Mouse (Mus musculus) MEL (cell line): ENCODE results near the gene Cdk2ap2. TPM values are rescaled to one million over a fixed set of nuclear protein-coding genes. Genes with fewer than 3 reads are reported as not detected.
"Not testable (repeated sequence)": the region's sequence is repeated elsewhere in the genome, so short reads cannot be mapped to it uniquely, and the experiment has no call there.

Experiments
- DNase-seq: peaks from one replicate; pipeline ENCODE4 v3.0.0; 2011; ENCODE audit warnings: low read depth, low spot score
- H3K27ac ChIP-seq: 2 replicates; pipeline ENCODE4 v1.5.1; 2012; ENCODE audit warnings: low read depth, mild to moderate bottlenecking, control low read depth, low read length, moderate library complexity; ENCODE audit not compliant: control insufficient read depth
- H3K27me3 ChIP-seq, 2 experiments: fragments of 150-350 bp in 1 of 2; sonication (generic) in 1 of 2; 2 replicates each; pipeline ENCODE4 v1.6.1; 2012; ENCODE audit warnings: low read length in 2 of 2, mild to moderate bottlenecking in 2 of 2, improper control_type of control experiment in 1 of 2, moderate library complexity in 1 of 2; ENCODE audit not compliant: insufficient read depth in 2 of 2, control insufficient read depth in 1 of 2
- H3K36me3 ChIP-seq, 2 experiments: 2 replicates each; pipeline ENCODE4 v1.6.1; 2012 to 2014; ENCODE audit warnings: low read length in 2 of 2, improper control_type of control experiment in 1 of 2, inconsistent platforms in 1 of 2, mild to moderate bottlenecking in 1 of 2; ENCODE audit not compliant: insufficient read depth in 2 of 2, control insufficient read depth in 1 of 2
- H3K4me1 ChIP-seq, 2 experiments: fragments of 150-350 bp in 1 of 2; sonication (generic) in 1 of 2; 2 replicates each; pipeline ENCODE4 v1.6.1; 2012; ENCODE audit warnings: low read length in 2 of 2, improper control_type of control experiment in 1 of 2, mild to moderate bottlenecking in 1 of 2; ENCODE audit not compliant: insufficient read depth in 2 of 2, control insufficient read depth in 1 of 2
- H3K4me3 ChIP-seq, 2 experiments: fragments of 150-350 bp in 1 of 2; sonication (generic) in 1 of 2; 2 replicates each; pipeline ENCODE4 v1.5.1; 2012; ENCODE audit warnings: low read depth in 2 of 2, low read length in 2 of 2, mild to moderate bottlenecking in 2 of 2, moderate library complexity in 2 of 2, control low read depth in 1 of 2, improper control_type of control experiment in 1 of 2; ENCODE audit not compliant: control insufficient read depth in 1 of 2, insufficient read depth in 1 of 2
- H3K79me2 ChIP-seq: 2 replicates; pipeline ENCODE4 v1.6.1; 2012; ENCODE audit warnings: mild to moderate bottlenecking, low read length, moderate library complexity; ENCODE audit not compliant: control insufficient read depth, poor library complexity, insufficient read depth
- H3K9ac ChIP-seq: 2 replicates; pipeline ENCODE4 v1.6.1; 2012; ENCODE audit warnings: low read depth, mild to moderate bottlenecking, control low read depth, low read length, moderate library complexity; ENCODE audit not compliant: control insufficient read depth, poor library complexity, severe bottlenecking
- H3K9me3 ChIP-seq: fragments of 150-350 bp; sonication (generic); replicated peaks from 2 replicates; pipeline ENCODE4 v1.6.1; 2012; ENCODE audit warnings: mild to moderate bottlenecking, low read length, improper control_type of control experiment, moderate library complexity; ENCODE audit not compliant: insufficient read depth
- CHD1 ChIP-seq: IDR thresholded peaks from 2 replicates; pipeline ENCODE4 v1.6.1; 2012; ENCODE audit warnings: low read depth, mild to moderate bottlenecking, inconsistent platforms, low read length, improper control_type of control experiment
- CHD2 ChIP-seq: IDR thresholded peaks from 2 replicates; pipeline ENCODE4 v1.6.1; 2011; ENCODE audit warnings: low read length, improper control_type of control experiment
- CTCF ChIP-seq, 3 experiments: IDR thresholded peaks in 2 of 3; conservative IDR thresholded peaks in 1 of 3; 2 replicates each; pipeline ENCODE4 v1.5.1; 2011 to 2012; ENCODE audit warnings: low read length in 3 of 3, low read depth in 2 of 3, mild to moderate bottlenecking in 2 of 3, improper control_type of control experiment in 1 of 3, inconsistent platforms in 1 of 3, mixed read lengths in 1 of 3, moderate library complexity in 1 of 3; ENCODE audit not compliant: control insufficient read depth in 1 of 3, insufficient read depth in 1 of 3, poor library complexity in 1 of 3, severe bottlenecking in 1 of 3
- E2F4 ChIP-seq: IDR thresholded peaks from 2 replicates; pipeline ENCODE4 v1.6.1; 2011; ENCODE audit warnings: low read depth, low read length, improper control_type of control experiment, borderline replicate concordance
- ELF1 ChIP-seq: IDR thresholded peaks from 2 replicates; pipeline ENCODE4 v1.6.1; 2014; ENCODE audit warnings: low read depth, mild to moderate bottlenecking, inconsistent platforms, low read length, improper control_type of control experiment, moderate library complexity
- EP300 ChIP-seq, 2 experiments: IDR thresholded peaks; 2 replicates each; pipeline ENCODE4 v1.6.1; 2011; ENCODE audit warnings: improper control_type of control experiment in 2 of 2, low read length in 2 of 2, low read depth in 1 of 2, mild to moderate bottlenecking in 1 of 2
- GABPA ChIP-seq: IDR thresholded peaks from 2 replicates; pipeline ENCODE4 v1.6.1; 2012; ENCODE audit warnings: low read depth, mild to moderate bottlenecking, inconsistent platforms, low read length, improper control_type of control experiment, moderate library complexity
- GATA1 ChIP-seq: IDR thresholded peaks from 2 replicates; pipeline ENCODE4 v1.6.1; 2011; ENCODE audit warnings: low read depth, low read length, improper control_type of control experiment
- HCFC1 ChIP-seq: IDR thresholded peaks from 2 replicates; pipeline ENCODE4 v1.6.1; 2012; ENCODE audit warnings: low read depth, mild to moderate bottlenecking, inconsistent platforms, low read length, improper control_type of control experiment, moderate library complexity
- JUND ChIP-seq: IDR thresholded peaks from 2 replicates; pipeline ENCODE4 v1.6.1; 2011; ENCODE audit warnings: low read depth, mild to moderate bottlenecking, improper control_type of control experiment, low read length
- MAFK ChIP-seq: IDR thresholded peaks from 2 replicates; pipeline ENCODE4 v1.6.1; 2011; ENCODE audit warnings: low read depth, mild to moderate bottlenecking, low read length, improper control_type of control experiment, borderline replicate concordance
- MAZ ChIP-seq: IDR thresholded peaks from 2 replicates; pipeline ENCODE4 v1.6.1; 2012; ENCODE audit warnings: low read depth, mild to moderate bottlenecking, inconsistent platforms, low read length, improper control_type of control experiment
- MEF2A ChIP-seq: IDR thresholded peaks from 2 replicates; pipeline ENCODE4 v1.6.1; 2014; ENCODE audit warnings: low read depth, mild to moderate bottlenecking, inconsistent platforms, low read length, improper control_type of control experiment; ENCODE audit not compliant: poor library complexity, insufficient replicate concordance, severe bottlenecking; ENCODE audit errors: extremely low read depth
- MYB ChIP-seq: IDR thresholded peaks from 2 replicates; pipeline ENCODE4 v1.6.1; 2011; ENCODE audit warnings: mild to moderate bottlenecking, low read depth, low read length, improper control_type of control experiment
- MYC ChIP-seq: IDR thresholded peaks from 2 replicates; pipeline ENCODE4 v1.6.1; 2011; ENCODE audit warnings: low read depth, mild to moderate bottlenecking, low read length, improper control_type of control experiment, moderate library complexity
- NELFE ChIP-seq: IDR thresholded peaks from 2 replicates; pipeline ENCODE4 v1.6.1; 2011; ENCODE audit warnings: low read depth, low read length, improper control_type of control experiment
- POLR2A ChIP-seq, 2 experiments: IDR thresholded peaks; 2 replicates each; pipeline ENCODE4 v1.6.1; 2011 to 2012; ENCODE audit warnings: low read length in 2 of 2, mild to moderate bottlenecking in 2 of 2, control low read depth in 1 of 2, improper control_type of control experiment in 1 of 2, low read depth in 1 of 2, moderate library complexity in 1 of 2; ENCODE audit not compliant: control insufficient read depth in 1 of 2, insufficient read depth in 1 of 2, poor library complexity in 1 of 2
- POLR2AphosphoS2 ChIP-seq: IDR thresholded peaks from 2 replicates; pipeline ENCODE4 v1.6.1; 2011; ENCODE audit warnings: low read length, improper control_type of control experiment
- RAD21 ChIP-seq: IDR thresholded peaks from 2 replicates; pipeline ENCODE4 v1.6.1; 2011; ENCODE audit warnings: mild to moderate bottlenecking, low read depth, low read length, improper control_type of control experiment
- RCOR1 ChIP-seq: IDR thresholded peaks from 2 replicates; pipeline ENCODE4 v1.6.1; 2012; ENCODE audit warnings: low read depth, mild to moderate bottlenecking, inconsistent platforms, low read length, improper control_type of control experiment
- SMC3 ChIP-seq: IDR thresholded peaks from 2 replicates; pipeline ENCODE4 v1.6.1; 2011; ENCODE audit warnings: low read depth, low read length, improper control_type of control experiment
- TAL1 ChIP-seq: IDR thresholded peaks from 2 replicates; pipeline ENCODE4 v1.6.1; 2012; ENCODE audit warnings: mild to moderate bottlenecking, inconsistent platforms, low read length, moderate library complexity, mixed read lengths
- TBP ChIP-seq: IDR thresholded peaks from 2 replicates; pipeline ENCODE4 v1.8.0; 2011; ENCODE audit warnings: low read depth, low read length, improper control_type of control experiment
- TCF12 ChIP-seq: IDR thresholded peaks from 2 replicates; pipeline ENCODE4 v1.6.1; 2014; ENCODE audit warnings: low read depth, mild to moderate bottlenecking, inconsistent platforms, low read length, improper control_type of control experiment, moderate library complexity
- UBTF ChIP-seq: IDR thresholded peaks from 2 replicates; pipeline ENCODE4 v1.6.1; 2012; ENCODE audit warnings: low read depth, mild to moderate bottlenecking, inconsistent platforms, low read length, improper control_type of control experiment, moderate library complexity, borderline replicate concordance; ENCODE audit not compliant: insufficient read depth
- USF1 ChIP-seq: IDR thresholded peaks from 2 replicates; pipeline ENCODE4 v1.6.1; 2014; ENCODE audit warnings: low read depth, mild to moderate bottlenecking, inconsistent platforms, low read length, improper control_type of control experiment, moderate library complexity
- ZC3H11A ChIP-seq: IDR thresholded peaks from 2 replicates; pipeline ENCODE4 v1.6.1; 2012; ENCODE audit warnings: low read depth, mild to moderate bottlenecking, inconsistent platforms, low read length, improper control_type of control experiment
- ZMIZ1 ChIP-seq: IDR thresholded peaks from 2 replicates; pipeline ENCODE4 v1.6.1; 2012; ENCODE audit warnings: low read depth, mild to moderate bottlenecking, inconsistent platforms, low read length, improper control_type of control experiment, moderate library complexity
- ZNF384 ChIP-seq: IDR thresholded peaks from 2 replicates; pipeline ENCODE4 v1.6.1; 2012; ENCODE audit warnings: low read depth, mild to moderate bottlenecking, inconsistent platforms, low read length, improper control_type of control experiment
- polyA plus RNA-seq, 2 experiments: library from polyadenylated mRNA; stranded (reverse) in 1 of 2; unstranded in 1 of 2; fragments of >175 nt in 1 of 2; fragments of >200 nt in 1 of 2; gene quantifications; 2 replicates each; pipeline versions ENCODE4 v1.2.1 to v1.2.4; 2012; ENCODE audit warnings: low replicate concordance in 2 of 2, low read depth in 1 of 2; ENCODE audit not compliant: insufficient read length in 2 of 2, insufficient read depth in 1 of 2, missing spikeins in 1 of 2
- total RNA-seq: library from RNA; depleted of rRNA; stranded (reverse); fragments of 300-350 nt; gene quantifications from 2 replicates; pipeline ENCODE4 v1.2.3, GENCODE M21; 2012

Gene Cdk2ap2
- total and polyA plus RNA-seq, 3 experiments, result 53.5 to 97.6 TPM; not detected in 1

GRCm38 (mm10) chr19:4125268-4125667, 28.3 kb downstream of the Cdk2ap2 start:
- H3K27me3 ChIP-seq, H3K79me2 ChIP-seq, H3K9me3 ChIP-seq: not testable (repeated sequence)
- peak overlapping the region; percentile 39 to 65 for H3K4me3 ChIP-seq
- H3K27ac ChIP-seq, result peak overlapping the region; percentile 63
- H3K4me1 ChIP-seq, result peaks cover 19 to 24% of the 10 kb centered on the region in 2 experiments
- TF ChIP-seq MYC, result 0 out of 2 replicates have a peak, but pooled peaks have one; percentile 10
- peak; percentile 55 for DNase-seq
- peaks cover 0 to 33% of the 10 kb centered on the region in 2 experiments; a peak in 2 of 4 replicates for H3K36me3 ChIP-seq
- peak overlapping the region; percentile 68 for H3K9ac ChIP-seq

- H3K79me2 ChIP-seq, result peaks cover 4% of the 10 kb centered on the region; the same call in 1 of the 2 replicates
- peaks cover 0 to 26% of the 10 kb centered on the region in 2 experiments; a peak in 2 of 4 replicates for H3K36me3 ChIP-seq
- no peaks in the 10 kb centered on the region for H3K9me3 ChIP-seq
- peak; percentile 99 for DNase-seq
- peak within 1 kb of the TSS; percentile 88 to 91 for H3K4me3 ChIP-seq
- H3K27ac ChIP-seq, result peak within 1 kb of the TSS; percentile 63
- H3K27me3 ChIP-seq, result no peaks in the 10 kb centered on the region
- peak within 1 kb of the TSS; percentile 95 for H3K9ac ChIP-seq
- peaks cover 12 to 19% of the 10 kb centered on the region in 2 experiments for H3K4me1 ChIP-seq
- TF ChIP-seq TBP, result peak; percentile 45; the same call in 1 of the 2 replicates
- TF ChIP-seq SMC3, result peak; percentile 41
- peak; percentile 90 for TF ChIP-seq HCFC1
- no peak for TF ChIP-seq GABPA
- peak; percentile 28 for TF ChIP-seq RAD21
- peak; percentile 78 to 97; a peak in 3 of 4 replicates for TF ChIP-seq POLR2A (IDR thresholded peaks at IDR 0.05; ENCODE audit: control insufficient read depth in 1 of 2, insufficient read depth in 1 of 2, low read depth in 1 of 2, low read length in 2 of 2, poor library complexity in 1 of 2)
- no peak for TF ChIP-seq TAL1
- TF ChIP-seq ZC3H11A, result no peak
- no peak for TF ChIP-seq UBTF
- TF ChIP-seq GATA1, result no peak
- no peak for TF ChIP-seq ZNF384
- TF ChIP-seq ZMIZ1, result peak; percentile 73
- TF ChIP-seq E2F4, result no peak
- no peak for TF ChIP-seq JUND
- no peak for TF ChIP-seq RCOR1
- TF ChIP-seq EP300 (IDR thresholded peaks at IDR 0.05; ENCODE audit: low read depth in 1 of 2, low read length in 2 of 2), result peak in 1 of 2 experiments; percentile 21; a peak in 1 of 4 replicates
- peak; percentile 93 for TF ChIP-seq CHD2
- TF ChIP-seq POLR2AphosphoS2, result peak; percentile 79; the same call in 1 of the 2 replicates
- peak in 2 of 3 experiments; percentile 81 to 88; a peak in 5 of 6 replicates for TF ChIP-seq CTCF (IDR thresholded peaks at IDR 0.05 in 2 of 3, conservative IDR thresholded peaks at IDR 0.05 in 1 of 3; ENCODE audit: control insufficient read depth in 1 of 3, insufficient read depth in 1 of 3, low read depth in 2 of 3, low read length in 3 of 3, poor library complexity in 1 of 3, severe bottlenecking in 1 of 3)
- no peak for TF ChIP-seq MAFK
- TF ChIP-seq NELFE, result peak; percentile 79
- 0 out of 2 replicates have a peak, but pooled peaks have one; percentile 38 for TF ChIP-seq CHD1
- peak; percentile 63 for TF ChIP-seq ELF1
- no peak for TF ChIP-seq MYC
- peak; percentile 55 for TF ChIP-seq TCF12
- TF ChIP-seq USF1, result peak; percentile 92
- peak; percentile 98 for TF ChIP-seq MAZ
- TF ChIP-seq MYB, result no peak
- TF ChIP-seq MEF2A, result no peak
Measured at GRCm38 (mm10) chr19:4125741-4126696, 29.0 kb downstream of the Cdk2ap2 start, which contains the start of gene Aip. TSS of gene Aip (minus strand) at chr19:4125858.
